Mouse (Mus musculus): ENCODE data around the gene Jkamp. TPM values are rescaled to one million over a fixed set of nuclear protein-coding genes. Genes with fewer than 3 reads are reported as not detected.
A peak's percentile ranks its signal among the peaks of the same experiment; 100 is the strongest.

Gene Jkamp
- total and polyA plus RNA-seq, 3 experiments, result 14.9 to 25.0 TPM; not detected in 1

DNA sequence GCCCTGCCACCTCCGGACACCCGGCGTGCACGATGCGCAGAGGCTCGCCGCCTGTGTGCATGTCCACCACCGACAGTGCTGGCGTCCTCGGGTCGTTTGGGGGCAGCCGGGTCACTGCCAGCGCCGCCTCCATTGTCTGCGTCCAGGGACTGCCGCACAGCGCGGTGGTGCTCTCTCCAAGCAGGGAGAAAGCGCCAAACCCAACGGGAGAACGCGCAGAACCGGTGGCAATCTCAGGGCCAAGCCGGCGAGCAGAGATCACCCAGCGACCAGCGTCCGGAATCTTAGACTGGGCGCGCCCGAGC, 413 bp upstream of the Jkamp start (continued):
- TF ChIP-seq USF1 (IDR thresholded peaks at IDR 0.05; ENCODE audit: low read depth, low read length), result no peak
- no peak for TF ChIP-seq HCFC1 (IDR thresholded peaks at IDR 0.05; ENCODE audit: low read depth, low read length)

DNA sequence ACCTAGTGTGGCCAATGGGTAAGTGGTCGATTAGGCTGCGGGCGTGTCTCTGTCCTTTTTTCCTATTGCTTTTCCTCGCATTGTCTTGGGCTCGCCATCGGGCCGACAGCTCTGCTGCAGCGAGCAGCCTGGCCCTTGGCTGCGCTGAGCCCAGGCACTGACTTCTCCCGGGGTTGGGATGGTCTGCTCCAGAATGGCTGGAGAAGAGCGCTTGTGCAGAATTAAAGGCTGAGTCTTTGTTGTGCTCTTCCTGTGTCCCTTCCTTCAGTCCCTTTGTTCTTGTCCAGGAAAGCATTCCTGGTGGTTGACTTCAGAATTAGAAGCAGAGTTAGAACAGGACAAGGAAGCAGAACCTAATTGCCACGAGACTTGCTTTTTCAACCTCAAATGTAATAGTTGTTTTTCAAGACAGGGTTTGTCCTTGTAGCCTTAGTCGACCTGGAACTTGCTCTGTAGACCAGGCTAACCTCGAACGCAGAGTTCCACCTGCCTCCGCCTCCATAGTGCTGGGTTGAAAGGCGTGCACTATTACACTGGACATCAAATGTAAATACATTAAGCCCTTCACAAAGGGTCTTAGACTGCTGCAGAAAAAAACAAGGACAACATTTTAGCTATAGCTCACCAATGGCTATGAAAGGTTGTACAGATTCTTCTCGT, 907 bp downstream of the Jkamp start:
- H3K9me3 ChIP-seq (replicated peaks; ENCODE audit: insufficient read depth, low read length), result no peaks in the 10 kb centered on the region
- peak overlapping the region; percentile 65 for H3K27ac ChIP-seq (ENCODE audit: control insufficient read depth, low read depth, low read length)

DNA sequence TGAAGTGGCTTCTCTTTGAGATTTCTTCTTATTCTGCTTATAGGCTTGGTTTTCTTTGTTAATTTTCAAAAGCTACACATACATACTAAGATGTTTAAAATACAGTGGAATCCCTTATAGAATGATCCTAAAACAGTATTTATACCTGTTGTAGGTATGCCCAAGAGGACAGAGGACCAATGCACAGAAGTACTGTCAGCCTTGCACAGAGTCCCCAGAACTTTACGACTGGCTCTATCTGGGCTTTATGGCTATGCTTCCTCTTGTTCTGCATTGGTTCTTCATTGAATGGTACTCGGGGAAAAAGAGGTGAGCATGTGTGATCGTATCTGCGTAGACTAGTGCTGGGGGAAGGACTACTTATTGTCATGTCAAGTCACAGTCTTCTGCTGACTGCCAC, 4.4 kb downstream of the Jkamp start:
- no peaks in the 10 kb centered on the region for H3K9me3 ChIP-seq (replicated peaks; ENCODE audit: insufficient read depth, low read length)
- TF ChIP-seq ETS1 (IDR thresholded peaks at IDR 0.05; ENCODE audit: low read depth, low read length), result no peak
- TF ChIP-seq KAT2A (conservative IDR thresholded peaks at IDR 0.05; ENCODE audit: low read depth, low read length), result no peak
- TF ChIP-seq CHD1 (IDR thresholded peaks at IDR 0.05; ENCODE audit: low read depth, low read length), result no peak
- no peak for TF ChIP-seq BHLHE40 (IDR thresholded peaks at IDR 0.05; ENCODE audit: borderline replicate concordance, low read depth, low read length)
- no peak for TF ChIP-seq MAZ (IDR thresholded peaks at IDR 0.05; ENCODE audit: low read depth, low read length)
- no peaks in the 10 kb centered on the region for H3K27me3 ChIP-seq (ENCODE audit: control insufficient read depth in 1 of 2, insufficient read depth in 2 of 2, low read length in 2 of 2)
- H3K36me3 ChIP-seq (ENCODE audit: control insufficient read depth in 1 of 2, insufficient read depth in 2 of 2, low read length in 2 of 2), result peaks cover 0 to 3% of the 10 kb centered on the region in 2 experiments; a peak in 1 of 4 replicates
- no peak for DNase-seq (ENCODE audit: low read depth, low spot score)
- H3K27ac ChIP-seq (ENCODE audit: control insufficient read depth, low read depth, low read length), result no peak overlapping the region
- H3K9ac ChIP-seq (ENCODE audit: control insufficient read depth, low read depth, low read length, poor library complexity, severe bottlenecking), result no peak overlapping the region
- no peaks in the 10 kb centered on the region; the same call in 1 of the 2 replicates for H3K79me2 ChIP-seq (ENCODE audit: control insufficient read depth, insufficient read depth, low read length, poor library complexity)
- no peak overlapping the region for H3K4me3 ChIP-seq (ENCODE audit: control insufficient read depth in 1 of 2, insufficient read depth in 1 of 2, low read depth in 2 of 2, low read length in 2 of 2)
- no peaks in the 10 kb centered on the region; a peak in 1 of 4 replicates for H3K4me1 ChIP-seq (ENCODE audit: control insufficient read depth in 1 of 2, insufficient read depth in 2 of 2, low read length in 2 of 2)

More for the DNA sequence above, 907 bp downstream of the Jkamp start:
- no peaks in the 10 kb centered on the region for H3K27me3 ChIP-seq (ENCODE audit: control insufficient read depth in 1 of 2, insufficient read depth in 2 of 2, low read length in 2 of 2)
- no peak for TF ChIP-seq TCF12 (IDR thresholded peaks at IDR 0.05; ENCODE audit: low read depth, low read length)
- no peak for TF ChIP-seq CTCF (IDR thresholded peaks at IDR 0.05 in 2 of 3, conservative IDR thresholded peaks at IDR 0.05 in 1 of 3; ENCODE audit: control insufficient read depth in 1 of 3, insufficient read depth in 1 of 3, low read depth in 2 of 3, low read length in 3 of 3, poor library complexity in 1 of 3, severe bottlenecking in 1 of 3)
- TF ChIP-seq BHLHE40 (IDR thresholded peaks at IDR 0.05; ENCODE audit: borderline replicate concordance, low read depth, low read length), result no peak
- TF ChIP-seq ZC3H11A (IDR thresholded peaks at IDR 0.05; ENCODE audit: low read depth, low read length), result no peak
- peak; percentile 25 for TF ChIP-seq NELFE (IDR thresholded peaks at IDR 0.05; ENCODE audit: low read depth, low read length)
- TF ChIP-seq POLR2A (IDR thresholded peaks at IDR 0.05; ENCODE audit: control insufficient read depth in 1 of 2, insufficient read depth in 1 of 2, low read depth in 1 of 2, low read length in 2 of 2, poor library complexity in 1 of 2), result peak in 1 of 2 experiments; percentile 26; a peak in 1 of 4 replicates
- no peak for TF ChIP-seq EP300 (IDR thresholded peaks at IDR 0.05; ENCODE audit: low read depth in 1 of 2, low read length in 2 of 2)
- TF ChIP-seq MAX (IDR thresholded peaks at IDR 0.05; ENCODE audit: low read length), result peak; percentile 41
- TF ChIP-seq JUND (IDR thresholded peaks at IDR 0.05; ENCODE audit: low read depth, low read length), result no peak
- no peak for TF ChIP-seq ZNF384 (IDR thresholded peaks at IDR 0.05; ENCODE audit: low read depth, low read length)
- TF ChIP-seq USF2 (IDR thresholded peaks at IDR 0.05; ENCODE audit: borderline replicate concordance in 1 of 2, insufficient read depth in 1 of 2, low read depth in 1 of 2, low read length in 2 of 2), result no peak
- no peak for TF ChIP-seq MEF2A (IDR thresholded peaks at IDR 0.05; ENCODE audit: extremely low read depth, insufficient replicate concordance, low read depth, low read length, poor library complexity, severe bottlenecking)
- no peak for TF ChIP-seq ETS1 (IDR thresholded peaks at IDR 0.05; ENCODE audit: low read depth, low read length)
- TF ChIP-seq SIN3A (IDR thresholded peaks at IDR 0.05; ENCODE audit: low read length), result peak; percentile 64
- TF ChIP-seq NRF1 (IDR thresholded peaks at IDR 0.05; ENCODE audit: insufficient read depth, low read depth, low read length, poor library complexity, severe bottlenecking), result no peak
- TF ChIP-seq TBP (IDR thresholded peaks at IDR 0.05; ENCODE audit: low read depth, low read length), result 0 out of 2 replicates have a peak, but pooled peaks have one; percentile 37
- peaks cover 0 to 6% of the 10 kb centered on the region in 2 experiments; a peak in 2 of 4 replicates for H3K36me3 ChIP-seq (ENCODE audit: control insufficient read depth in 1 of 2, insufficient read depth in 2 of 2, low read length in 2 of 2)
- peak overlapping the region; percentile 88 for H3K9ac ChIP-seq (ENCODE audit: control insufficient read depth, low read depth, low read length, poor library complexity, severe bottlenecking)
- H3K4me3 ChIP-seq (ENCODE audit: control insufficient read depth in 1 of 2, insufficient read depth in 1 of 2, low read depth in 2 of 2, low read length in 2 of 2), result peak overlapping the region; percentile 93 to 94
- H3K4me1 ChIP-seq (ENCODE audit: control insufficient read depth in 1 of 2, insufficient read depth in 2 of 2, low read length in 2 of 2), result peaks cover 0 to 2% of the 10 kb centered on the region in 2 experiments; a peak in 1 of 4 replicates
- DNase-seq (ENCODE audit: low read depth, low spot score), result no peak
- H3K79me2 ChIP-seq (ENCODE audit: control insufficient read depth, insufficient read depth, low read length, poor library complexity), result no peaks in the 10 kb centered on the region; the same call in 1 of the 2 replicates
